Mouse (Mus musculus): Measurements from ENCODE around the gene Chl1. TPM values are rescaled to one million over a fixed set of nuclear protein-coding genes. Genes with fewer than 3 reads are reported as not detected.

Chl1 gene
- polyA plus RNA-seq, 1 experiment: not detected

- no peak overlapping the region for H3K27ac ChIP-seq (ENCODE audit: insufficient read depth, low read length)
- TF ChIP-seq EP300 (IDR thresholded peaks at IDR 0.05; ENCODE audit: insufficient read depth, low read depth, low read length): no peak
- TF ChIP-seq CTCF (IDR thresholded peaks at IDR 0.05; ENCODE audit: low read depth, low read length): no peak
- no peak for TF ChIP-seq POLR2A (IDR thresholded peaks at IDR 0.05; ENCODE audit: insufficient read depth, low read length)
- no peak overlapping the region for H3K9ac ChIP-seq (ENCODE audit: low read depth, poor library complexity, severe bottlenecking)
- H3K4me3 ChIP-seq (ENCODE audit: low read depth, low read length): no peak overlapping the region
- no peaks in the 10 kb centered on the region for H3K4me1 ChIP-seq (ENCODE audit: control insufficient read depth, insufficient read depth, low read length)
- no peaks in the 10 kb centered on the region for H3K9me3 ChIP-seq (replicated peaks; ENCODE audit: control insufficient read depth, insufficient read depth, low read length, poor library complexity, severe bottlenecking)
- no peaks in the 10 kb centered on the region for H3K36me3 ChIP-seq (ENCODE audit: control insufficient read depth, insufficient read depth, low read length, poor library complexity, severe bottlenecking)
- no peaks in the 10 kb centered on the region for H3K27me3 ChIP-seq (ENCODE audit: control insufficient read depth, insufficient read depth, low read length, poor library complexity, severe bottlenecking)
Observed at GRCm38 (mm10) chr6:103795241-103795640, 284.9 kb downstream of the Chl1 start.

Data from ES-Bruce4 (cell line).